Mouse (Mus musculus): ENCODE results near the gene Arhgef5. TPM values are rescaled to one million over a fixed set of nuclear protein-coding genes. Genes with fewer than 3 reads are reported as not detected.
"Not testable (repeated sequence)": the region's sequence is repeated elsewhere in the genome, so short reads cannot be mapped to it uniquely, and the experiment has no call there.

Gene Arhgef5
- total RNA-seq (2014; rRNA removed) (2.3 and 3.3 TPM in 2 replicates), polyA plus RNA-seq (2015; fragmentation: Nextera tagmentation; extraction: Ambion mirVana) (1.3 and 1.6 TPM in 2 replicates)

DNA sequence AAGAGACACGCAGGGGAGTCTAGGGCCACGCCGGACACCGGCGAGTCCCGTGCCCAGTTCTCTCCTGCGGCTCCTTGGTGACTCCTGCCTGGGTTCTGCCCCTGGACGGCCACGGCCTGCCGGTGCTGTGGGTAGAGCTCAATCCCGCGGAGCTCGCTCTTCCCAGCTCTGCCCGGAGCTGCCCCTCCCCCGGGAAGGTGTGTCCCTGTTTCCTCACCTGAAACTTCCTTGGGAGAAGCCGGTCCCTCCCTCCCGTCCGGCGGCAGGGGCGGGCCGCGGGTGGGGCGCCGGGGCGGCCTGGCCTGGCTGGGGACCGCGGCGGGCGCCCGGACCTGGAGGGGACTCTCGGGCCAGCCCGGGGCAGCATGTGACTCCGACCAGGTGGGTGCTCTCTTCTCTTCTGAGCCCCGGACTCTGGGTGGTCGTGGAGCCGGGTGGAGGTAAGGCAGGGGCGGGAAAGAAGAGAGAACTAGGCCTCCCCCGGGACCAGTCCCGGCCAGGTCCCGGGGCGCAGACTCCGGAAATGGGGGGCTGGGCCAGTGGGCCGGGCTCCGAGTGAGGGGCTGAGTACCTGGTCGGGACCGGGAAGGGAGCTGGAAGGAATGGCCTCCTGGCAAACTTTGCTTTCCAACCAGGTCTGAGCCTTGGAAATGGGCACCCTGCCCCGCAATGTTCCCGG lies at the start of gene Arhgef5:
Gene Arhgef5, plus strand, starts transcription at position 220 of the 679 bp plus-strand sequence.
- ATAC-seq (peak; percentile 53; the same call in 1 of the 2 replicates), DNase-seq (no peak)
- H3K36me3 ChIP-seq (ENCODE audit: insufficient read depth) = no peaks in the 10 kb centered on the region
- no peaks in the 10 kb centered on the region for H3K9me3 ChIP-seq (ENCODE audit: low read length)
- H3K9ac ChIP-seq = peak within 1 kb of the TSS; percentile 26; the same call in 1 of the 2 replicates
- 2% methylated on average over 40 of the region's 48 CpGs for WGBS
- no peaks in the 10 kb centered on the region for H3K4me1 ChIP-seq (ENCODE audit: insufficient read depth)
- TF ChIP-seq CTCF (IDR thresholded peaks at IDR 0.05; ENCODE audit: low read depth) = no peak
- peak within 1 kb of the TSS; percentile 66 for H3K4me2 ChIP-seq (ENCODE audit: low read depth)
- H3K27me3 ChIP-seq (ENCODE audit: insufficient read depth, low read length) = peaks cover 11% of the 10 kb centered on the region; the same call in 1 of the 2 replicates
- peak within 1 kb of the TSS; percentile 37 for H3K4me3 ChIP-seq (ENCODE audit: low read depth, low read length)
- no peak within 1 kb of the TSS for H3K27ac ChIP-seq (ENCODE audit: low read depth, low read length)

- not testable (repeated sequence) for ATAC-seq; H3K4me2 ChIP-seq (ENCODE audit: low read depth); H3K36me3 ChIP-seq (ENCODE audit: insufficient read depth); H3K27me3 ChIP-seq (ENCODE audit: insufficient read depth, low read length); H3K27ac ChIP-seq (ENCODE audit: low read depth, low read length); H3K9me3 ChIP-seq (ENCODE audit: low read length); H3K4me1 ChIP-seq (ENCODE audit: insufficient read depth); DNase-seq; H3K4me3 ChIP-seq (ENCODE audit: low read depth, low read length); H3K9ac ChIP-seq
- 87% methylated on average over 1 of the region's 1 CpGs for WGBS
Measured at GRCm38 (mm10) chr6:43231255-43231654, 34.1 kb upstream of the Arhgef5 start, which contains the start of gene Olfr47. TSS of gene Olfr47 (plus strand) at chr6:43231529.

DNA sequence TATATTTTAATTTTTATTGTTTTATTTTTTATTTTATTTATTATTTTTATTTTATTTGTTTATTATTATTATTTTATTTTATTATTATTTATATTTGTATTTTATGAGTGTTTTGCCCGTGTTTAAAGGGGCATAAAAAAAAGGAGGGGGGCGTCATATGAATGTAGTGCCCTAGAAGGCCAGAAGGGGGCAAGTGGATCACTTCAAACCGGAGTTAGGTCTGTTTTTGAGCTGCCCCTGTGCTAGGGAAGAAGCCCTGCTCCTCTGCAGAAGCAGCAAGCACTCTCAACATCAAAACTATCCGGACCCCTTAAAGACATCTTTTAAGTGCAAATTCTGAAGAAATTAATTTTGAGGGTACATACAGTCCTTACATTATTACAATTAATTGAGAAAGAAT lies 23.3 kb upstream of the Arhgef5 start:
- Histone ChIP-seq H3K27me3 (ENCODE audit: insufficient read depth, low read length) (no peaks in the 10 kb centered on the region), H3K4me3 (ENCODE audit: low read depth, low read length) (no peak overlapping the region), H3K27ac (ENCODE audit: low read depth, low read length) (no peak overlapping the region), H3K4me2 (ENCODE audit: low read depth) (no peak overlapping the region), H3K36me3 (ENCODE audit: insufficient read depth) (no peaks in the 10 kb centered on the region), H3K4me1 (ENCODE audit: insufficient read depth) (no peaks in the 10 kb centered on the region), H3K9me3 (ENCODE audit: low read length) (no peaks in the 10 kb centered on the region), H3K9ac (no peak overlapping the region)
- no peak for TF ChIP-seq CTCF (IDR thresholded peaks at IDR 0.05; ENCODE audit: low read depth)
- 19% methylated on average over 4 of the region's 4 CpGs for WGBS
- ATAC-seq = no peak
- no peak for DNase-seq

GRCm38 (mm10) chr6:43247396-43247795 lies 18.0 kb upstream of the Arhgef5 start:
- Histone ChIP-seq H3K4me1 (ENCODE audit: insufficient read depth) (no peaks in the 10 kb centered on the region), H3K9me3 (ENCODE audit: low read length) (no peaks in the 10 kb centered on the region), H3K9ac (no peak overlapping the region), H3K27ac (ENCODE audit: low read depth, low read length) (no peak overlapping the region), H3K4me3 (ENCODE audit: low read depth, low read length) (no peak overlapping the region), H3K36me3 (ENCODE audit: insufficient read depth) (no peaks in the 10 kb centered on the region), H3K27me3 (ENCODE audit: insufficient read depth, low read length) (no peaks in the 10 kb centered on the region), H3K4me2 (ENCODE audit: low read depth) (no peak overlapping the region)
- 72% methylated on average over 3 of the region's 3 CpGs for WGBS
- TF ChIP-seq CTCF (IDR thresholded peaks at IDR 0.05; ENCODE audit: low read depth) = no peak
- DNase-seq (no peak), ATAC-seq (no peak)

- H3K36me3 ChIP-seq (ENCODE audit: insufficient read depth) = no peaks in the 10 kb centered on the region
- ATAC-seq (no peak), DNase-seq (no peak)
- H3K27ac ChIP-seq (ENCODE audit: low read depth, low read length) = no peak overlapping the region
- H3K9me3 ChIP-seq (ENCODE audit: low read length) = no peaks in the 10 kb centered on the region
- H3K4me1 ChIP-seq (ENCODE audit: insufficient read depth) = no peaks in the 10 kb centered on the region
- no peak overlapping the region for H3K9ac ChIP-seq
- H3K4me2 ChIP-seq (ENCODE audit: low read depth) = no peak overlapping the region
- no peak for TF ChIP-seq CTCF (IDR thresholded peaks at IDR 0.05; ENCODE audit: low read depth)
- no peaks in the 10 kb centered on the region for H3K27me3 ChIP-seq (ENCODE audit: insufficient read depth, low read length)
- 78% methylated on average over 1 of the region's 1 CpGs for WGBS
- no peak overlapping the region for H3K4me3 ChIP-seq (ENCODE audit: low read depth, low read length)
Measured at GRCm38 (mm10) chr6:43252994-43253393, 12.4 kb upstream of the Arhgef5 start.

DNA sequence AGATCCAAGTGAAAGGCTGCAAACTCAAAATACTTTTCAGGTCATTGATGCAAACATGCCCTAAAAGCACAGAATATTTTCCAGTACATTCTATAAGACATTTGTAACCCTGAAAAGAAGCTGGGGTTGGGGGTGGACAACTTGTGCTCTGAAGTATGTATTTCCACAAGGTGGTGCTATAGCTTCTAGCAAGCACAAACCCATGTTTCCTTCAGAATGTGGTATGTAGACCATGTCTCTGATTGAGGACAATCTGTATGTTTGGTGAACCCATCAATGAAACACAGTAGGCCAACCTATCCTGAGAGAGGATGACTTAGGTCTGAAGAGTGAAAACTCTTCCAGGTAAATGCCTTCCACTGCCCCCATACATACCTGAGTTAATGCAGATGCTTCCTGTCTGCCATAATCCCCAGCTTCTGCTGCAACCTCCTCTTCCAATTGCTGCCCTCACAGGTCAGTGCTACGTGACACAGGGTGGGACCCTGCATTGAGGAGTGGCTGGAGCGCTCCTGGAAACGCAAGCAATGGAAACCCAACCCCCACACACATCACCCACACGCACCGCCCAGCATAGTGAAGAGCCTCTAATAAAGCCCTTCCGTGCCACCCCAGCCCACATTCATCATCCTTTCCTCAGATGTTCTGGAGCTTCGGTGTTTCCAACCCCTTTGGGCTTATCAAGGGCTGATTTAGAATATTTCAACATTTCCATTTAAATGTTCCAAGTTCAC lies 11.0 kb upstream of the Arhgef5 start:
- no peak overlapping the region for H3K4me3 ChIP-seq (ENCODE audit: low read depth, low read length)
- WGBS = 69% methylated on average over 7 of the region's 7 CpGs
- no peak for DNase-seq
- H3K9me3 ChIP-seq (ENCODE audit: low read length) = no peaks in the 10 kb centered on the region
- no peaks in the 10 kb centered on the region for H3K4me1 ChIP-seq (ENCODE audit: insufficient read depth)
- ATAC-seq = no peak
- H3K9ac ChIP-seq = no peak overlapping the region
- no peak overlapping the region for H3K27ac ChIP-seq (ENCODE audit: low read depth, low read length)
- TF ChIP-seq CTCF (IDR thresholded peaks at IDR 0.05; ENCODE audit: low read depth) = peak; percentile 50
- no peaks in the 10 kb centered on the region for H3K36me3 ChIP-seq (ENCODE audit: insufficient read depth)
- no peak overlapping the region for H3K4me2 ChIP-seq (ENCODE audit: low read depth)
- H3K27me3 ChIP-seq (ENCODE audit: insufficient read depth, low read length) = no peaks in the 10 kb centered on the region

GRCm38 (mm10) chr6:43260756-43261155 lies 4.6 kb upstream of the Arhgef5 start:
- no peak for TF ChIP-seq CTCF (IDR thresholded peaks at IDR 0.05; ENCODE audit: low read depth)
- Histone ChIP-seq H3K27ac (ENCODE audit: low read depth, low read length) (no peak overlapping the region), H3K9me3 (ENCODE audit: low read length) (no peaks in the 10 kb centered on the region), H3K4me2 (ENCODE audit: low read depth) (no peak overlapping the region), H3K4me1 (ENCODE audit: insufficient read depth) (no peaks in the 10 kb centered on the region), H3K36me3 (ENCODE audit: insufficient read depth) (no peaks in the 10 kb centered on the region), H3K27me3 (ENCODE audit: insufficient read depth, low read length) (peaks cover 11% of the 10 kb centered on the region; the same call in 1 of the 2 replicates), H3K4me3 (ENCODE audit: low read depth, low read length) (no peak overlapping the region), H3K9ac (no peak overlapping the region)
- no peak for DNase-seq
- WGBS = 78% methylated on average over 2 of the region's 2 CpGs
- no peak for ATAC-seq

Measured in forebrain, postnatal 0 days (tissue).